Mouse (Mus musculus): ENCODE results near the gene 4930507D05Rik. TPM values are rescaled to one million over a fixed set of nuclear protein-coding genes. Genes with fewer than 3 reads are reported as not detected.

Gene 4930507D05Rik
- 1.1 and 1.3 TPM in 2 replicates for polyA plus RNA-seq (2016; fragmentation: Nextera tagmentation; extraction: Ambion mirVana)

DNA sequence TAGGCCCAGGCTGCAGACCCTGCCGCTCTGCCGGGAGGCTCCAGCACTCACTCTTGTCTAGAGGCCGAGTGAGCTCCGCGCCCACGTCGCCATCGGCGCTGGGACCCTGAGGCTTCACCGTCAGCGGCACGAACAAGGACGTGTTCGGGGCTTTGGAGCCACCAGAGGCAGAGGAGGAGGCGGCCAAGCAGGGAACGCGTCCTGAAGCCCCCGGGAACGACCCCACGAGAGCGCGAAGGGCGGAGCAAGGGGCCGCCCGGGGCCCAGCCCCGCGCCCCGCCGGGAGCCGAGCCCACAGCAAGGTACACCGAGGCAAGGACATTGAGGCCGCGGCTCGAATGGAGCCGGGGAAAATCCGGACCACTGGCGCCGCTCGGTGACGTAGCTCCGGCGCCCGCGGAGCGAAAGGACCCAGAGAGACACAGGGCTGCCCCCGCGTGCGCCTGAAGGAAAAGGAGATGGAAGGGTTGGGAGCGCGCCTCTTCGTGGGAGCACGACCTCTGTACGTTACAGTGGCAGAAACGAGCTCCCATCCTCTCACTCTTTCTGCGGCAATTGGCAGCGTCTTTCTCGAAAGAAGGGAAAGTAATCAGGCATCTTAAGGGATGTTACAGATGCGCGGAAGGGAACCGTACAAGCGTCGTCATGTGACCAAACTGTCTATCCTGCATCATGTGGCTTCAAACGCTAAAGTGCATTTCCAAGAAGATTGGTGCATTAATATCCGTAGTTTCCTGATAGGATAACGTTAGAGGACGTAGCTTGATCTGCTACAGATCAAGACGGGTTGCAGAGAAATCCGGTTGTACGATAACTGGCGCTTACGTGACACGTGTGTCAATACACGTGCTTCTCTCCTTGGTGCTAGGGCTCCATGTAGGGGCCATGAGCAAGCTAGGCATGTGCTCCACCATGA lies at the start of gene 4930507D05Rik, which contains the start of gene Supv3l1:
TSS of gene 4930507D05Rik (plus strand) at position 126 of the 916 bp plus-strand sequence.
TSS of gene Supv3l1 (minus strand) at position 375 of the 916 bp plus-strand sequence.
- H3K27me3 ChIP-seq: no peaks in the 10 kb centered on the region
- H3K4me2 ChIP-seq (replicated peaks): peak within 1 kb of the TSS; percentile 78
- peak within 1 kb of the TSS; percentile 80 for H3K27ac ChIP-seq (replicated peaks)
- peak within 1 kb of the TSS; percentile 94 for H3K4me3 ChIP-seq
- peaks cover 16% of the 10 kb centered on the region for H3K4me1 ChIP-seq
- peaks cover 34% of the 10 kb centered on the region for H3K36me3 ChIP-seq
- under 1% methylated on average over 73 of the region's 73 CpGs for WGBS
- H3K9me3 ChIP-seq: no peaks in the 10 kb centered on the region
- H3K9ac ChIP-seq (replicated peaks): peak within 1 kb of the TSS; percentile 95
- ATAC-seq (ENCODE audit: low FRiP score, low read depth): peak; percentile 86

DNA sequence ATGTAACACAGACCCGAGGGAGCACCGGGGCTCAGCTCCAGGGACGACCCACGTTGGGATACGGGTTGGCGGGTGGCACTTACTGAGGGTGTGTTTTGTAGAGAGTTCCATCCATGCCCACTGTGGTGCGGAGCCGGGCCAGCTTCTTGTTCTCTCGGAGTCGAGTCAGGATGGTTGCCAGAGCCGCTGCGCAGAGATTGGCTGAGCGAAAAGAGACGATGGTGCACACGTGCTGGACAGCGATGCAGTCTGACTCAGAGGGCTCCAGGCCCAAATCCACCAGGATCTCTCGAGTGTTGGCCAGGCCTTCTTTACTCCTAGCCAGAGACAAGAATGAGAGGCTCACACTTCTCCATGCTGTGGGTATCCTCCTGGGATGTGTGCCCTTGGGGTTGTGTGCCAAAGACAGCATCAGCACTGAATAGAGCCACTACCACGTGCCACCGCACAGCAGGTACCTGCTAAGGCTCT lies 47.6 kb upstream of the 4930507D05Rik start:
- no peak overlapping the region for H3K4me3 ChIP-seq
- no peak overlapping the region for H3K9ac ChIP-seq (replicated peaks)
- peaks cover 6% of the 10 kb centered on the region for H3K4me1 ChIP-seq
- H3K9me3 ChIP-seq: no peaks in the 10 kb centered on the region
- H3K27me3 ChIP-seq: peaks cover 8% of the 10 kb centered on the region
- no peak for ATAC-seq (ENCODE audit: low FRiP score, low read depth)
- H3K4me2 ChIP-seq (replicated peaks): no peak overlapping the region
- 82% methylated on average over 19 of the region's 19 CpGs for WGBS
- H3K36me3 ChIP-seq: no peaks in the 10 kb centered on the region
- H3K27ac ChIP-seq (replicated peaks): no peak overlapping the region

DNA sequence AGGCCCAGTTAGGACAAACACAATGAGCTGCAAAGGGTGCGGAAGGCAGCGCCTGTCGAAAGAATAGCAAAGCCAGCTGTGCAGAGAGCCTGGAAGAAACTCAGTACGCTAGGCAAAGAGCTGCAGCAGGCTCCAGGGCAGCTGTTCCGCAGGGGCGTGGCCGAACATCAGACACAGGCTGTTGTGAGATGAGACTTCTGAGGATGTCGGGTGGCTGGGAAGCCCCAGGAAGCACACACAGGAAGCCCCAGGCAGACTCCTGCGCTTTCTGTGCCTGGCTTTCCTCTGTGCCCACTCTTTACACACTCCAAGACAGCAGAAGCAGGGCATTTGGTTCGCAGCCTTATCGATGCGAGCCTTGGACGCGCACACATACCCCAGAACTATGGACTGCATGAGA lies 44.4 kb upstream of the 4930507D05Rik start:
- H3K4me2 ChIP-seq (replicated peaks): peak overlapping the region; percentile 27
- no peak overlapping the region; the same call in 1 of the 2 replicates for H3K9ac ChIP-seq (replicated peaks)
- H3K4me1 ChIP-seq: peaks cover 6% of the 10 kb centered on the region
- 45% methylated on average over 14 of the region's 14 CpGs for WGBS
- ATAC-seq (ENCODE audit: low FRiP score, low read depth): no peak
- H3K4me3 ChIP-seq: 0 out of 2 replicates have a peak overlapping the region, but pooled peaks have one; percentile 3
- no peaks in the 10 kb centered on the region for H3K9me3 ChIP-seq
- H3K27ac ChIP-seq (replicated peaks): no peak overlapping the region
- H3K36me3 ChIP-seq: no peaks in the 10 kb centered on the region
- peaks cover 18% of the 10 kb centered on the region for H3K27me3 ChIP-seq

DNA sequence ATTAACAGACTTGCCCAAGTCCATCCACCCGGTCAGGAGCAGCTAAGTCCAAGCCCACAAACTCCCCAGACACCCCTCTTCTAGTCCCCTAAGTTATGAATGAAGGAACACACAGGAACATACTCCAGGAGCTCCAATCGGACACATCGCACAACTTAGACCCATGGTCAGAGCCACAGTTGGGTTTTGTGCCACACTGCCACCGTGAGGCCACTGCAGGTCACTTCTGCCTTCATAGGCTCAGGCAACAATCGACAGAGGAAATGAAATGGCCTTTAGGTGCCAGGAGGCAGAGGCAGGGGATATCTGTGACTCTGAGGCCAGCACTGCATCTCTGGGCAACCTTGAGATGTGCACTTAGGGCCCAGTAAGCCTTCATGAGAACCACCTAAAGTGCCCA lies 38.3 kb upstream of the 4930507D05Rik start:
- Histone ChIP-seq H3K4me3 (no peak overlapping the region), H3K27ac (replicated peaks) (no peak overlapping the region), H3K9ac (replicated peaks) (no peak overlapping the region), H3K9me3 (no peaks in the 10 kb centered on the region), H3K36me3 (no peaks in the 10 kb centered on the region), H3K4me2 (replicated peaks) (no peak overlapping the region), H3K4me1 (no peaks in the 10 kb centered on the region), H3K27me3 (peaks cover 10% of the 10 kb centered on the region; the same call in 1 of the 2 replicates)
- ATAC-seq (ENCODE audit: low FRiP score, low read depth): 0 out of 2 replicates have a peak, but pooled peaks have one; percentile 19
- WGBS: 7% methylated on average over 5 of the region's 5 CpGs

DNA sequence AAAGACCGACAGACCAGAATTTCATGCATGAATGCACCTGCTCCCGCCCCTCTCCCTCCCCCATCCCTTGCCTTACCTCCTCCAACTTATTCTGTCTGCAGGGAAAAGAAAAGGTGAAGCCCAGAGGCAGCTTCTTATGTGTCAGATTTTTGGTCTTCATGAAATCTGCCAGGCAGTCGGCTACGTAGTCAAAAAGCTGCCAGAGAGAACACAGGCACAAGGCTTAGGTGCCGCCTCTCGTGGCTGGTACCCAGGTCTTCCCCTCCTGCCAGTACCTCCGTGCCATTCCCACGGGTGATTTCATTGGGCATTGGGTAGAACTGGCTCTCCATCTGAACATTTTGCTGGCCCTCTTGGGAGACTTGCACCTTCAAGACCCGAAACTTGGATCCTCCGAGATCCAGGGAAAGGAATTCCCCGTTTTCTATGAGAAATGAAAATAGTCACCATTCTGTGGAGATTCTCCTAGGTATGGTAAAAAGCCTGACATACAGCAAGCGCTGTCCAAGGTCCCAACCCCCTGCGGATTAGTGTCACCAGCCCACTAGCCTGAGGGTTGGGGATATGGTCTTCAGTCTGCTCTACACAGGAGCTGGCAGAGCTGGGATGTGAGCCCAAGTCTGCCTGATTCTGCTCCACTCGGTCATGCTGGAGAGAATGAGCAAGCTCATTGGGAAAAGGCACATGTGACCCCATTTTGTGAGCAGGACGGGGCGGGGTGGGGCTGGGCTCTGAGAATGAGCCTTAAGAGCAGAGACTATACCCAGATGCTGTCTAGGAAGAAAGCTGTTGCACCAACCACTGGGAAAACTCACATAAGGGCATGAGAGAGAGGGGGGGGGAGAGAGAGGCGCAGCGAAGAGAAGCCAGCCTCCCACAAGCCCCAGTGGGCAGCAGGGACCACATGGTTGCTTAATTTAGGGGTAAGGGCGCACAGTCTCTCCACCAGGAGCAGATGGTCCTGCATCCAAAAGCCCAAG lies 37.6 kb upstream of the 4930507D05Rik start:
- Histone ChIP-seq H3K4me2 (replicated peaks) (no peak overlapping the region), H3K9ac (replicated peaks) (no peak overlapping the region), H3K4me3 (no peak overlapping the region), H3K27ac (replicated peaks) (no peak overlapping the region), H3K36me3 (no peaks in the 10 kb centered on the region), H3K4me1 (no peaks in the 10 kb centered on the region), H3K27me3 (peaks cover 10% of the 10 kb centered on the region; the same call in 1 of the 2 replicates), H3K9me3 (no peaks in the 10 kb centered on the region)
- WGBS: 73% methylated on average over 19 of the region's 19 CpGs
- no peak for ATAC-seq (ENCODE audit: low FRiP score, low read depth)

DNA sequence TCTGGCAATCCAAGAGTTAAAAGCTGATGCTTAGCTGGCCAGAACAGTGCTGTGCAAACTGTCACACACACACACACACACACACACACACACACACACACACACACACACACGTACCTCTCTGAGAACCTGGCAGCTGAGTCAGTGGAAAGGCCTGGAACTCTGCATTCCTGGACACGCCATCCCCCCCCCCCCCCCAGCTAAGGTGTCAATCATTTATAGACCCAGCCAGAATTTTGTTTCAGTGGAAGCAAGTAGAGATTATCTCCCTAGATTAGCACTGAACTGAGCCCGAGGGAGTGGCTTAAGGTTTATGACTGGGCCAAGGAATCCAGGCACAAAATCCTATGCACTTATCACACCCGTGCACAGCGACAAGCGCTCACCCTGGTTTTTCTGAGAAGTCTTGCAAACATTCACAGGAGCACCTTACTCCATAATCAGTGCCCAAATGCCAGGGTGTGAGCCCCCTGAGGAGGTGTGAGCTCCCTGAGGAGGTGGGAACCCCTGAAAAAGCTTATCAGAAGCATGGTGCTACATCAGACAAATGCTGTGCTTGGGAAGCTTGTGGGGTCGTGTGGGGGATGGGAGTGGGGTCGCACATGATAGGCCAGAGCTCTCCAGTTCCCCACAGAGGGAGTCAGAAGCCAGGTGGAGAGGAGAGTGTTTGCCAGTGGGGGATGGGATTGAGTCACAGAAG lies 36.2 kb upstream of the 4930507D05Rik start:
- no peak overlapping the region for H3K27ac ChIP-seq (replicated peaks)
- H3K36me3 ChIP-seq: no peaks in the 10 kb centered on the region
- H3K4me3 ChIP-seq: no peak overlapping the region
- 37% methylated on average over 8 of the region's 8 CpGs for WGBS
- H3K4me1 ChIP-seq: no peaks in the 10 kb centered on the region
- no peak overlapping the region for H3K9ac ChIP-seq (replicated peaks)
- peaks cover 10% of the 10 kb centered on the region; the same call in 1 of the 2 replicates for H3K27me3 ChIP-seq
- H3K9me3 ChIP-seq: no peaks in the 10 kb centered on the region
- ATAC-seq (ENCODE audit: low FRiP score, low read depth): no peak
- H3K4me2 ChIP-seq (replicated peaks): no peak overlapping the region

DNA sequence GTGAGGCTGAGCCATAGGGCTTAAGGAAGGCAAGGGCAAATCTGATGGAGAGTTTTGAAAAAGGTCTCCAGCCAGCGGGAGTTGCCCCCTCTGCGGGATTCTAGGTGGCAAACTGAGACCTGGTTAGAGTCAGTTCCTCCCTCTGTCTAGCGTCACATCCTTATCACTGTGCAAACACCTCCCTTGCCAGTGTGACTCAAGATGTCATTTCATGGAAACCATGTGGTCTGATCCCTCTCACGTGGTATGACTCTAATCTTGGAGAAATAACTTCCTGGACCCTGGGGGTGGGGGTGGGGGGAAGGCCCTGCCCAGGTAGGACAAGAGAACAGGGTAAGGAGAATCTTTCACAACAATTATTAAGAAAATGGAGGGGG lies 35.7 kb upstream of the 4930507D05Rik start:
- ATAC-seq (ENCODE audit: low FRiP score, low read depth): no peak
- Histone ChIP-seq H3K27ac (replicated peaks) (no peak overlapping the region), H3K9ac (replicated peaks) (no peak overlapping the region), H3K4me2 (replicated peaks) (no peak overlapping the region), H3K4me3 (no peak overlapping the region), H3K4me1 (no peaks in the 10 kb centered on the region), H3K36me3 (no peaks in the 10 kb centered on the region), H3K27me3 (peaks cover 8% of the 10 kb centered on the region; the same call in 1 of the 2 replicates), H3K9me3 (no peaks in the 10 kb centered on the region)
- 37% methylated on average over 4 of the region's 4 CpGs for WGBS

DNA sequence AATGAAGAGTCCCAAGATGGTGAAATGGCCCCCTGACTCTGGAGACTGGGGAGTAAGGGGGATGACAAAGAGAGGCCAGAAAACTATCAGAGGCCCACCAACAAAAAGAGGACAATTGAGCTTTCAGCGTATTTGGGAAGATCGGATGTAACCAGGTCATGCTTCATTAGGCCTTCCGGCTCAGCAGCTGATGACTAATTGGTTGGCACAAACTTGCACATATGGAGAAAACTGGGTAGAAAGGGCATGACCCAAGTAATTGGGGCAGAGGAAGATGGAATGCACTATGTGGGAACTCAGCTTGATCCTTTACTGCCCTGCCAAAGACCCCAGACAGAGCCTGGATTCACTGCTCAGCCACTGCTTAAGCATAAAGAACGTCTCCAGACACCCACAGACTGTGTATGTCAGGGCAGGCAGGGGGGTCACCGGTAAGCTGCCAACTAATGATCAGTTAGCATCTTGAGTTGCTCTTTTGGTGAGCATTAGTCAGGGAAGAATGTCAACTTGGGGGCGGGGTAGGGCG lies 30.4 kb upstream of the 4930507D05Rik start:
- Histone ChIP-seq H3K4me2 (replicated peaks) (no peak overlapping the region), H3K4me3 (no peak overlapping the region), H3K9me3 (no peaks in the 10 kb centered on the region), H3K9ac (replicated peaks) (no peak overlapping the region), H3K4me1 (no peaks in the 10 kb centered on the region), H3K27me3 (0 out of 2 replicates have a peak, but pooled peaks cover 3% of the 10 kb centered on the region), H3K27ac (replicated peaks) (no peak overlapping the region), H3K36me3 (no peaks in the 10 kb centered on the region)
- 66% methylated on average over 7 of the region's 7 CpGs for WGBS
- ATAC-seq (ENCODE audit: low FRiP score, low read depth): no peak

DNA sequence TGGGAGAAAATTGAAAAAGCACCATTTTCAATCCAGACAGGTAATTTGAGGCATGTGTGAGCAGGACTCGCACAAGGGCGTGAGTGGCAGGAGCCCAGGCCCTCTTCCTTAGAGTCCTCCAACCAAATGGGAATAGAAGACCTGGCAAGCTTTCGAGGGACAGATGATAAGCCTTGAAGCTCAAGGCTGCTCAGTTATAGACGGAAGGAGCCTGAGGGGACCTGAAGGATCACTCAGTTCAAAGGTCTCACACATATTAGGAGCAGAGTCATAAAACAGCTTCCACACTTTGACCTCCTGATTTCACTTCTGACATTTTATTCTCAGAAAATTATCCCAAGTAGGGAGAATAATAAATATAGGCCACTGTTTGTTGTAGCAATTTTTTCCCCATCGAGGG lies 29.9 kb upstream of the 4930507D05Rik start:
- Histone ChIP-seq H3K4me1 (no peaks in the 10 kb centered on the region), H3K27ac (replicated peaks) (no peak overlapping the region), H3K36me3 (no peaks in the 10 kb centered on the region), H3K4me2 (replicated peaks) (no peak overlapping the region), H3K27me3 (0 out of 2 replicates have a peak, but pooled peaks cover 3% of the 10 kb centered on the region), H3K9ac (replicated peaks) (no peak overlapping the region), H3K9me3 (no peaks in the 10 kb centered on the region), H3K4me3 (no peak overlapping the region)
- 89% methylated on average over 5 of the region's 5 CpGs for WGBS
- ATAC-seq (ENCODE audit: low FRiP score, low read depth): no peak

DNA sequence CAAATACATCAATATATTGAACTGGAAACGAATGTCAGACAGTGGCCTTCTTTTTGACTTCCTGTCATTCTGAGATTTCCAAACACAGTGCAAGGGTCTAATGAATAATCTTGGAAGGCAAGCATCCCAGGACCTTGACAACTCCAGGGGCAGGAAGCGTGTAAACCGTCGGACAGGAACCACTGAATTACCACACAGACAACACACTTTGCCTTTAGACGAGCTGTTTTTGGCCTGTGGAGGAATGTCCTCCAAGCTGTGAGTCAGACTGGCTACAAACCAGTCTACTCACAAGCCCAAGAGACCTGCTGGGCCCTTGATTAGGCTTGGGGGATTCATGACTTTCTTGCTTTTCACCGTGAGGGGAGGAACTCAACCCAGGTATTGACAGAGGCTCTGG lies 28.9 kb upstream of the 4930507D05Rik start:
- no peak overlapping the region for H3K27ac ChIP-seq (replicated peaks)
- H3K4me3 ChIP-seq: no peak overlapping the region
- no peak overlapping the region for H3K4me2 ChIP-seq (replicated peaks)
- no peak overlapping the region for H3K9ac ChIP-seq (replicated peaks)
- WGBS: 75% methylated on average over 6 of the region's 6 CpGs
- H3K4me1 ChIP-seq: no peaks in the 10 kb centered on the region
- H3K9me3 ChIP-seq: no peaks in the 10 kb centered on the region
- no peaks in the 10 kb centered on the region for H3K36me3 ChIP-seq
- H3K27me3 ChIP-seq: 0 out of 2 replicates have a peak, but pooled peaks cover 3% of the 10 kb centered on the region
- ATAC-seq (ENCODE audit: low FRiP score, low read depth): no peak

DNA sequence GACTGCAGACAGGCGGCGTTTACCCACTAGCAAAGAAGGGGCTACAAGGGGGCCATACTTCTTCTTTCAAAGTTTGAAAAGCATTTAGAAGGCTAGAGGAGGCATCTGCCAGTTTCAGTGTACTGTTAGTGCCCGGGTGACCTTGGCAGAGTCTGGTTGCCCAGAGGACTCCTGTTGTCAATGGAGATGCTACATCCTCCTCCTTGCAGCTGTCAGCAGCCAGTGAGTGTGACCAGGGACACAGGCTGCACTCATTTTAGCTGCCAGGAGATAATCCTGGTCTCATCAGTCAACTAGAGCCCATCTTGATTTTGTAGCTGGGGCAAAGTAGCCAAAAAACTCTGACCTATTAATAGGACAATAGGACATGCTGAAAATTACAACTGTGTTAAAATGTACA lies 28.2 kb upstream of the 4930507D05Rik start:
- no peak for ATAC-seq (ENCODE audit: low FRiP score, low read depth)
- H3K4me1 ChIP-seq: no peaks in the 10 kb centered on the region
- no peak overlapping the region for H3K4me2 ChIP-seq (replicated peaks)
- 0 out of 2 replicates have a peak, but pooled peaks cover 3% of the 10 kb centered on the region for H3K27me3 ChIP-seq
- WGBS: 87% methylated on average over 3 of the region's 3 CpGs
- H3K36me3 ChIP-seq: no peaks in the 10 kb centered on the region
- H3K9ac ChIP-seq (replicated peaks): no peak overlapping the region
- no peak overlapping the region for H3K4me3 ChIP-seq
- H3K27ac ChIP-seq (replicated peaks): no peak overlapping the region
- H3K9me3 ChIP-seq: no peaks in the 10 kb centered on the region
